Mouse (Mus musculus): Measurements from ENCODE around the gene Glyatl3. TPM values are rescaled to one million over a fixed set of nuclear protein-coding genes. Genes with fewer than 3 reads are reported as not detected.

Glyatl3 gene
- not detected in 2 replicates for polyA plus RNA-seq (2015; fragmentation: Nextera tagmentation; extraction: Ambion mirVana)

DNA sequence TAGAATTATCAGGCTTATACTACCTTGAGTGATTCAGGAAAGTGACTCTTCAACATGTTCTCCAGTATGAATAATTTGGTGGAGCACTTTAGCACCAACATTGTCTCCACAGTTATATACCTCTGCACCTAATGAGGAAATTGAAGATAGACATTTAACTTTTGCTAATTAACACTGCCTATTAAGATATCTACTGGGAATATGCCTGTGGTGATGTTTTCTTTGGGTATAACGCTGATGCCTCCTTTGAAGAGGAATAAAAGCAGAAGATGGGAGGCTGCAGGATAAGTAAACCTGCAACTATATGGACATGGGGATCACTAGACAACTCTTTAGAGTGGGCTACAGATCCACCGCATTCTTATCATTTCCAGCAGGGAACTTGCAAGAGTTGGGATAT is at the start of gene Glyatl3:
Gene Glyatl3 (minus strand): TSS at position 101 of the 400 bp plus-strand sequence.

DNA sequence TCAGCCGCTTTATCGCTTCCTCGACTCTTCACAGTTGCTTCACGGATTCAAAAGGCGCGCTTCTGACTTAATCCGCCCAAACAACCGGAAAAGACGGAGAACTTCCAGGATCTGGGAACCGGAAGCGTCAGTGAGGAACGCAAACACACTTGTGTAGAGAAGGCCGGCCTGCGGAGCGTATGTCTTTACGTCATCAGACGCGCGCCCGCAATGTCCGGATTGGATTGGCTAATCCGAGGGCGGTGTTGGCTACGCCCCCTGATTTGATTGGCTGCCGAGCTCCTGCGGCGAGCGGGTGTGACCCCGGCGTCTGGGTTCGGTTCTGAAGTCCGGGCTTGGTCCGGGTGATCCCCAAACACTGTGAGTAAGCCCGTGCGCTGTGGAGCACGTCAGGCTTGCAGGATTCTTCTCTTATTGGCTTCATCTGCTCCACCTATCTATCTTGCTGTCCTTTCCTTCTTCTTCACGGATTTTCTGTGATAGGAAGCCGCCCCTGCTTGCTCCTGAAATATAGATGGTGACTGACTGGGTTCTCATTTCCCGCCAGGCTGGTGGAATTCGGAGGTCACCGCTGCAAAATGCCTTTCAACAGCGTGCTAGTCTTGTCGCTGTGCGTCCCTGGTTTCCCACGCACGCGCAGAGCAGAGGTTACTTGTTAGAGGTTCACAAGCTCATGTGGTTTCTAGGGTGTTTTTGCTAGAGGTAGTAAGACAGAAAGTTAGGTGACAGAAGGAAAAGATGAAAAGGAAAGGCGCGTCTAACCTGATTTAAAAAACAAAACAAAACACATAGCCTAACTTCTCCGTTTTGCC is 20.5 kb upstream of the Glyatl3 start, which contains the start of the genes Mut and Cenpq:
Gene Mut (plus strand): TSS at position 266 of the 812 bp plus-strand sequence.
Gene Cenpq (minus strand): TSS at position 628 of the 812 bp plus-strand sequence.

DNA sequence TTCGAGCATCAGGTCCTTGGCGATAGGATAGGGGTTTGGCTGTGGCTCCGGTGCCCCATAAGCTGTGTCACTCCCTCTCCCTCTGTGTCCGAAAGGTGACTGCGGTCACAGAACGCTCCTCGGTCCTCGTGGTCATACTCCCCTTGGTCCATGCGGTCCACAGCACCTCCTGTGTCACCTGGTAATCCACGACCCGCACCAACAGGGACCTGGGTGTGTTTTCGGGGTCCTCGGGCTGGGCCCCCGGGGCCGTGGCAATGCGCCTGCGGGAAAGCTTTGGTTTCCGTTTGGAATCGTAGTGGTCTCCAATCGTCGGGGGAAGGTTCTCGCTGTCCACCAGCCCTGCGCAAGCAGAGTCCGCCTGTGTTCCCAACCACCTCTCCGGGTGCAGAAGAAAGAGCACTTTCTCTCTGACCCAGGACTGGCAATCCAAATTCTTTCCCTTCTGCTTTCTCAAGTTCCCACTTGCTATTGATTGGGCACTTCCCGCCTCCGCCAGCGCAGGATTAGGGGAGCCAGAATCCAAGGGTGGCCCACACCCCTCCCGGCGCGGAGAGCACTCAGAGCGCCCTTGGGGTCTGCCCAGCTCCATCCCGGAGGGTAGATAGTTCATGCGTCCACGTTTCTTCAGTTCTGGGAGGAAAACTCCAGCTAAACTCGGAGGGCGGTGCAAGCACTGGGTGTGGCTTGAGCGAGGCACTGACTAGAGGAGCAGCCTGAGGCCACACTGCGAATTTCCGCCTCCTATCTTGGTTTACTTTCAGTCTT is 34.0 kb downstream of the Glyatl3 start, which contains the start of gene 9130008F23Rik:
Gene 9130008F23Rik (minus strand): TSS at position 636 of the 768 bp plus-strand sequence.

Other genes with a start within 250 kb of the Glyatl3 start
- not detected in 2 replicates for gene Esp1, start 187.2 kb downstream of the Glyatl3 start, polyA plus RNA-seq (2015; fragmentation: Nextera tagmentation; extraction: Ambion mirVana)
- gene Crisp2, start 107.3 kb downstream of the Glyatl3 start, polyA plus RNA-seq (2015; fragmentation: Nextera tagmentation; extraction: Ambion mirVana), result 0.65 and 0.89 TPM in 2 replicates
- gene Rhag, start 103.2 kb downstream of the Glyatl3 start, polyA plus RNA-seq (2015; fragmentation: Nextera tagmentation; extraction: Ambion mirVana), result 157 and 198 TPM in 2 replicates
- gene 9130008F23Rik, start 33.8 kb downstream of the Glyatl3 start, polyA plus RNA-seq (2015; fragmentation: Nextera tagmentation; extraction: Ambion mirVana), result 0.99 and 1.1 TPM in 2 replicates
- 15.7 and 16.9 TPM in 2 replicates for gene Mut, start 20.3 kb upstream of the Glyatl3 start, polyA plus RNA-seq (2015; fragmentation: Nextera tagmentation; extraction: Ambion mirVana)
- 27.9 and 30.1 TPM in 2 replicates for gene Cenpq, start 20.7 kb upstream of the Glyatl3 start, polyA plus RNA-seq (2015; fragmentation: Nextera tagmentation; extraction: Ambion mirVana)

All from spleen, postnatal 0 days (tissue).